Mouse (Mus musculus): Measurements from ENCODE around the gene Cdc20b.
A peak's percentile ranks its signal among the peaks of the same experiment; 100 is the strongest.
"Not testable (repeated sequence)": the region's sequence is repeated elsewhere in the genome, so short reads cannot be mapped to it uniquely, and the experiment has no call there.

Gene Cdc20b

GRCm38 (mm10) chr13:113034950-113035421, at the start of gene Cdc20b:
Gene Cdc20b, plus strand, starts transcription at chr13:113035111.
- DNase-seq: peak; percentile 33

- no peak for DNase-seq
Measured at GRCm38 (mm10) chr13:112985605-112986450, 49.1 kb upstream of the Cdc20b start.

- DNase-seq: no peak
Measured at GRCm38 (mm10) chr13:112986451-112986950, 48.4 kb upstream of the Cdc20b start.

- peak; percentile 94 for DNase-seq
Measured at GRCm38 (mm10) chr13:112987532-112987943, 47.4 kb upstream of the Cdc20b start, which contains the start of gene Ccno. Gene Ccno, plus strand, starts transcription at chr13:112987802.

GRCm38 (mm10) chr13:112987991-112988390, 46.9 kb upstream of the Cdc20b start:
- no peak for DNase-seq

GRCm38 (mm10) chr13:112988866-112989265, 46.0 kb upstream of the Cdc20b start:
- peak; percentile 21 for DNase-seq

GRCm38 (mm10) chr13:112989541-112989940, 45.4 kb upstream of the Cdc20b start:
- DNase-seq: no peak

- no peak for DNase-seq
Measured at GRCm38 (mm10) chr13:112990346-112990745, 44.6 kb upstream of the Cdc20b start.

- DNase-seq: peak; percentile 36
Measured at GRCm38 (mm10) chr13:112993531-112994152, 41.3 kb upstream of the Cdc20b start, which contains the start of gene Mcidas. Gene Mcidas, plus strand, starts transcription at chr13:112993845.

GRCm38 (mm10) chr13:112994191-112994590, 40.7 kb upstream of the Cdc20b start:
- peak; percentile 74 for DNase-seq

- no peak for DNase-seq
Measured at GRCm38 (mm10) chr13:112996407-112996806, 38.5 kb upstream of the Cdc20b start.

- no peak for DNase-seq
Measured at GRCm38 (mm10) chr13:112997369-112997768, 37.5 kb upstream of the Cdc20b start.

GRCm38 (mm10) chr13:112998427-112999201, 36.3 kb upstream of the Cdc20b start:
- DNase-seq: peak; percentile 12

GRCm38 (mm10) chr13:113000090-113000489, 34.8 kb upstream of the Cdc20b start:
- no peak for DNase-seq

- no peak for DNase-seq
Measured at GRCm38 (mm10) chr13:113000576-113001318, 34.2 kb upstream of the Cdc20b start.

- DNase-seq: no peak
Measured at GRCm38 (mm10) chr13:113012683-113013082, 22.2 kb upstream of the Cdc20b start.

GRCm38 (mm10) chr13:113013174-113013953, 21.5 kb upstream of the Cdc20b start:
- DNase-seq: not testable (repeated sequence)

GRCm38 (mm10) chr13:113021521-113021920, 13.4 kb upstream of the Cdc20b start:
- no peak for DNase-seq

GRCm38 (mm10) chr13:113022467-113022866, 12.4 kb upstream of the Cdc20b start:
- DNase-seq: no peak

- no peak for DNase-seq
Measured at GRCm38 (mm10) chr13:113023274-113024143, 11.4 kb upstream of the Cdc20b start.
